Mouse (Mus musculus): ENCODE data around the gene Tbxas1. TPM values are rescaled to one million over a fixed set of nuclear protein-coding genes. Genes with fewer than 3 reads are reported as not detected.

The Tbxas1 gene
- polyA plus RNA-seq, 1 experiment from 2014 or later: 1.0 TPM

Other genes starting within 250 kb of the Tbxas1 start
- gene Klrg2, start 238.2 kb upstream of the Tbxas1 start, polyA plus RNA-seq (2014; fragmentation: Nextera tagmentation; extraction: Ambion mirVana): 0.08 and 0.21 TPM in 2 replicates
- gene Clec2l, start 212.3 kb upstream of the Tbxas1 start, polyA plus RNA-seq (2014; fragmentation: Nextera tagmentation; extraction: Ambion mirVana): 2.3 and 3.1 TPM in 2 replicates
- 12.7 and 16.7 TPM in 2 replicates for gene Hipk2, start 761 bp downstream of the Tbxas1 start, polyA plus RNA-seq (2014; fragmentation: Nextera tagmentation; extraction: Ambion mirVana)
- 1.9 and 2.7 TPM in 2 replicates for gene Parp12, start 242.9 kb downstream of the Tbxas1 start, polyA plus RNA-seq (2014; fragmentation: Nextera tagmentation; extraction: Ambion mirVana)

Measured in embryonic facial prominence, embryonic 11.5 days (tissue).